Mouse (Mus musculus) frontal cortex, adult 2 months (tissue): ENCODE data around the gene Magi2. TPM values are rescaled to one million over a fixed set of nuclear protein-coding genes. Genes with fewer than 3 reads are reported as not detected.
A peak's percentile ranks its signal among the peaks of the same experiment; 100 is the strongest.

Source experiments
- DNase-seq, 2 experiments: peaks; one replicate each; pipeline ENCODE4 v3.0.0; 2022; ENCODE audit warnings: low spot score in 1 of 2; ENCODE audit errors: extremely low spot score in 1 of 2
- polyA plus RNA-seq: library from polyadenylated mRNA; depleted of rRNA; stranded (reverse); fragments of >200 nt; gene quantifications from 2 replicates; pipeline ENCODE4 v1.2.3, GENCODE M21; 2012

Gene Magi2
- polyA plus RNA-seq, 1 experiment = 42.2 TPM

GRCm38 (mm10) chr5:20456106-20456505 is 1229.3 kb downstream of the Magi2 start:
- no peak for DNase-seq

GRCm38 (mm10) chr5:20457742-20458510 is 1231.1 kb downstream of the Magi2 start:
- no peak for DNase-seq

GRCm38 (mm10) chr5:20461709-20462108 is 1234.9 kb downstream of the Magi2 start:
- peak in 1 of 2 experiments; percentile 45 for DNase-seq

- DNase-seq = peak; percentile 70 to 78
These were observed 1235.5 kb downstream of the Magi2 start for GRCm38 (mm10) chr5:20462376-20462775.

- DNase-seq = no peak
These were observed 1242.9 kb downstream of the Magi2 start for GRCm38 (mm10) chr5:20469721-20470120.

GRCm38 (mm10) chr5:20470466-20470865 is 1243.6 kb downstream of the Magi2 start:
- no peak for DNase-seq

- no peak for DNase-seq
These were observed 1257.7 kb downstream of the Magi2 start for GRCm38 (mm10) chr5:20484505-20484904.

- no peak for DNase-seq
These were observed 1265.1 kb downstream of the Magi2 start for GRCm38 (mm10) chr5:20491911-20492310.

GRCm38 (mm10) chr5:20492679-20493078 is 1265.8 kb downstream of the Magi2 start:
- peak; percentile 63 to 70 for DNase-seq

- peak; percentile 49 to 73 for DNase-seq
These were observed 1267.2 kb downstream of the Magi2 start for GRCm38 (mm10) chr5:20494010-20494409.

GRCm38 (mm10) chr5:20496924-20497323 is 1270.1 kb downstream of the Magi2 start:
- DNase-seq = no peak

- DNase-seq = no peak
These were observed 1272.3 kb downstream of the Magi2 start for GRCm38 (mm10) chr5:20499031-20499600.

- DNase-seq = no peak
These were observed 1281.8 kb downstream of the Magi2 start for GRCm38 (mm10) chr5:20508609-20509008.

GRCm38 (mm10) chr5:20509606-20510005 is 1282.8 kb downstream of the Magi2 start:
- no peak for DNase-seq

GRCm38 (mm10) chr5:20512377-20513126 is 1285.7 kb downstream of the Magi2 start:
- DNase-seq = no peak

GRCm38 (mm10) chr5:20521639-20522038 is 1294.8 kb downstream of the Magi2 start:
- DNase-seq = no peak

- no peak for DNase-seq
These were observed 1295.2 kb downstream of the Magi2 start for GRCm38 (mm10) chr5:20522047-20522446.

- no peak for DNase-seq
These were observed 1296.9 kb downstream of the Magi2 start for GRCm38 (mm10) chr5:20523776-20524175.

- DNase-seq = peak in 1 of 2 experiments; percentile 56
These were observed 1299.8 kb downstream of the Magi2 start for GRCm38 (mm10) chr5:20526588-20526987.

GRCm38 (mm10) chr5:20536544-20536943 is 1309.7 kb downstream of the Magi2 start:
- DNase-seq = no peak

- DNase-seq = no peak
These were observed 1310.7 kb downstream of the Magi2 start for GRCm38 (mm10) chr5:20537369-20538022.
